Mouse (Mus musculus) thymus, postnatal 0 days (tissue): ENCODE results near the gene 0610040J01Rik. TPM values are rescaled to one million over a fixed set of nuclear protein-coding genes. Genes with fewer than 3 reads are reported as not detected.
A peak's percentile ranks its signal among the peaks of the same experiment; 100 is the strongest.
"Not testable (repeated sequence)": the region's sequence is repeated elsewhere in the genome, so short reads cannot be mapped to it uniquely, and the experiment has no call there.

Experiments used
- DNase-seq: peaks from one replicate; pipeline ENCODE4 v3.0.0-alpha.2; 2015; ENCODE audit warnings: low spot score
- polyA plus RNA-seq: library from polyadenylated mRNA; unstranded; fragments of >200 nt; fragmentation: Nextera tagmentation; extraction: Ambion mirVana; gene quantifications from 2 replicates; pipeline ENCODE4 v1.2.1, GENCODE M21; 2015

The 0610040J01Rik gene
- polyA plus RNA-seq, 1 experiment from 2014 or later, result 0.47 TPM

DNA sequence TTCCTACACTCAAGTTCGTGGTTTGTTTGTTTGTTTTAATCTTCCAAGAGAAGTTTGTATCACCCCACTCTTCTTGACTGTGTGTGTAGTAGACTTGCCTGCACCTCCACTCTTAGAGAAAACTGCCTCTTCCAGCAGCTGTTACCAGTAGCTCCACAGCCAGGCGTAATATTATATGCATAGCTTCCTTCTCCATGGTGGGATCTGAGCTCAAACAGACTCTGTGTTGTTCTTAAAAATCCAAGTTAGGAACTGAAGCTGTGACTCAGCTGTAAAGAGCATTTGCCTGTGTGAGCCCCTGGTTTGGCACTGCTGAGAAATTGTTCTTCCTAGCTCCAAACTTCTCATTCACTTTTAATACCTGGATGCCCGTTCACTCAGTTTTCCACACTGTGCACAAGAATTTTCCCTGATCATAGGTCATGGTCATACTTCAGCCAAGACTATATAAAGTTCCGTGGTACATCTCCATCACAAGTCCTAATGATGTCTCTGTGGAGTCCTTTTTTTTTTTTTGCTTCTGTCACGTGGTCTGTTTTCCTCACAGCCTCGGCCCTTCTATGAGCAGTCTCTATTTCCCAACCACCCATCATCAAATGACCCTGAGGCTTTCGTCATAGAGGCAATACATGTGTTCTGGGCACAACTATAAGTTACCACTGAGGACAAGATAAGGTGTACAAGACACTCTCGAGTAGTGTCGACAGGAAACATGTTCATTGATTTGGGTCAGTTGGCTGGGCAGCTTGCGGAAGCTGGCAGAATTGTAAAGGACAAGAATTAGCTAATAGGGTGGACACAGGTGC is 16.4 kb downstream of the 0610040J01Rik start:
- DNase-seq, result no peak

DNA sequence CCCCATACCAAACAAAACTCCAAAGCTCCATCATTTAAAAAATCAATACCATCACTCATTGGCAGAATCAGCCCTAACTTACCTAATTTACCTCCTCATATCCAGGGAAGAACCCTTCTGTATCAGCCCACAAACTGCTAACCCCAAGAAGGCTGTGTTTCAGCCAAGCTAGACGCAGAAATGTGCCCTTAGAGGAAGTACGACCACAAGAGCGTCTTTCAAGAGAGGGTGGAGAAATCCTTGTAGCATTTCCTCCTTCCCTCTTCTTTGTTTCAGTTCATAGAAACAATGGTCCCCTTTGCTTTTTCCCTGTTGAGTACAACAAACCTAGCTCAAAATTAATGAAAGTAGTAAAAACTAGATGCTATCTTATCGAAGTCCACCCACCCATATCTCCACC is 18.9 kb downstream of the 0610040J01Rik start:
- no peak for DNase-seq

DNA sequence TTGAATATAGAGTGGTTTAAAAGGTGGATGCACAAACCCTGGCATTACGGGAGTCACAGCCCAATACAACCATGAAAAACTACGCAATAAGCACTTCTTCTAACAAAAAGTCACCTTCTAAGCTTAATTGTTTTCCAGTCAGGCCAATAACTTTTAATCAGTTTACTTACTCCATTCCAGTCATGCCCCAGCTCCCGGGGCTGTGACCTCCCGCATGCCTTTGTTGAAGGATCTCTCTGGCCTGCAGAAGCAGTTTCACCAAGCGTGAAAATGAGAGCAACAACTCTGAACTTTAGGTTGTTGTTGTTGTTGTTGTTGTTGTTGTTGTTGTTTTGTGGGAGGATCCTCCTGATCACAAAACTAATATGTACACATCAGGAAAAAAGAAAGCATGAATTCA is 21.8 kb downstream of the 0610040J01Rik start:
- DNase-seq, result no peak

DNA sequence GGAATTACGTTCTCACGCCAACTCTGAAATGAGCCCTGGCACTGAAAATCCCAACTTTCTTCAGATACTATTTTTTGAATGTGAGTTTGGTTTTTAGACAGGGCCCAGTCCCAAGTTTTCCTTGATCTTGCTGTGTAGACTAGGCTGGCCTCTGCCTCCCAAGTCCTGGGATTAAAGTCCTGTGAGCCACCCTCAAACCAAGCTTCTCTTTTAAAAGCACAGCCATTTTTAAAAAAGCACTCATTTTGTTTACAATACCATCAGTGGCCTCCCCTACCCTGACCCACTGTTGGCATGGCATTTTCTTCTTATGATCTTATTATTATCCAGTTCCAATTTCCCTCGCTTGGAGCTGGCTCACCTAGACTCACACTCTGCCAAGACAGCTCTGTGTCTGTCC is 22.3 kb downstream of the 0610040J01Rik start:
- DNase-seq, result no peak

DNA sequence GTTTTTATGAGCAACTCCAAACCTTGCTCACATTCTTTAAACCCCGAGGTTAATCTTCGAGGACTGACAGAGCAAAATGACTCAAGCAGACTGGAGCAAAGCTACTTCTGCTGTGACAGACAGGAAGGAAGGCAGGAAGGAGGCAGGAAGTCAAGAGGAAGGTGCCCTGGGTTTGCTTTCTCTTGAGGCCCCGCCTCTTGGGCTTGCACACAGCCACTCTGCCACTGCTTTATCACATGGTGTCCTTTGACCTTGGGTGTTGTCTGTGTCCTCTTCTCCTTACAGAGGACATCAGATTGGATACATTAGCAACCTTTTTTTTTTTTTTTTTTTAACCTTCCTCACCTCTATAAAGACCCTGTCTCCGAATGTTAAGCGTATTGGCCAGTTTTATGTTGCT is 25.0 kb downstream of the 0610040J01Rik start:
- DNase-seq, result no peak

DNA sequence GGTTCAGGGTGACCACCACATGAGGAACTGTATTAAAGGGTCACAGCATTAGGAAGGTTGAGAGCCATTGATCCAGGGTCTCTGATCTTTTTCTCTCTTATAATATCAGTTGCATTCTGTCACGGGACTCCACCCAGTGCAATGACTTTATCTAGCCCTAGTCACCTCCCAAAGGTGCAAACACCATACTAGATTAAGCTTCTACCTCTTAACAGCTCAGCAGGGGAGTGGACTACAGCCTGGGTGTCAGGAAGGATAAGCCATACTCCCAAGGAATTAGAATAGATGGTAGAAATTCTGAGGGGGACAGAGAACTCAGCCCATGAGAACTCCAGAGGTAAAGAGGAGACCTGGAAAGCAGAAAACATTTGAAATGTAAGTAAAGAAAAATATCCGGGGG is 25.7 kb downstream of the 0610040J01Rik start:
- no peak for DNase-seq

DNA sequence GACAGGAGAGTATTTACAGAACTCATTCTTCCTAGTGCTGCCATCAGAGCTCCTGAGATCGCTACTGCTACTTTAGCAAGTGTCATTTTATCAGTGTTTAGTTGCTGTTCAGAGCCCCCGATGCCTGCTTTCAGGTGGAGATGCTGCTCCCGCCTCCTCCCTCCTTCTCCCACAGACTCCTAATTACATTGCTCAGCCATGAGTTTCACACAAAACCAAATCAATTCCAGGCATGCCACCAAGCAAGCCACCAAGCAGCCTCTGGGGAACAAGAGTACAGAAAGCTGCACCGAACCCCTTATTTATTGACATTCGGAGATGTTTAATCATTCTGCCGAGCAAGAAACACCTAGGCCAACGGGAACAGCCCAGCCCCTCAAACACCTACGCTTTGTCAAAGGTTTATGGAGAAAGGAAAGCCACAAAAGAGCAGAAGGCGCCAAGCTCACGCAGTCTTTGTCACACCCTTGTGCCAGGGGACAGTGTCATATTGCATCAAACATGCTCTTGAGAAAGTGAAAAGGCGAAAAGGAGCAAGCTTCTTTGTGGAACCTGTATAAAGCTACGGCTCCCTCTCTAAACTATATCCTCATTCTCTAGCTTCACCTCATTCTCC is 27.7 kb downstream of the 0610040J01Rik start:
- DNase-seq, result no peak

DNA sequence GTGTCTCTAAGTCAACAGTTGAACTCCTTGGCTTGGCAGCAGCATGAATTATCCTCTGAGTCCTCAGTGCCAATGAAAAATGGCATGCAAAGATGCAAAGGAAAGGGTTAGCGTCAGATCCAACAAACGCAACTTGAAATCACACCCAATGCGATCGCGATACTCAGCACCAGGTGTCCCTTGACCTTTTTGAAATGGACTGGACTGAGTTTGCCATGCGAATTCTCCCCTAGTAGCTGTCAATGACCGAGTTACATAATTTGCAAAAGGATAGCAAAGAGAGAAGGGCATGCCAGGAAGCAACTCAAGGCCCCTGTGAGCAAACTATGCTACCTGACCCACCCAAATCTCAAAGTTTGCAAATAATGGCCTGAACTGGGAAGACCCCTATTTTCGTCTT is 34.9 kb downstream of the 0610040J01Rik start:
- no peak for DNase-seq

DNA sequence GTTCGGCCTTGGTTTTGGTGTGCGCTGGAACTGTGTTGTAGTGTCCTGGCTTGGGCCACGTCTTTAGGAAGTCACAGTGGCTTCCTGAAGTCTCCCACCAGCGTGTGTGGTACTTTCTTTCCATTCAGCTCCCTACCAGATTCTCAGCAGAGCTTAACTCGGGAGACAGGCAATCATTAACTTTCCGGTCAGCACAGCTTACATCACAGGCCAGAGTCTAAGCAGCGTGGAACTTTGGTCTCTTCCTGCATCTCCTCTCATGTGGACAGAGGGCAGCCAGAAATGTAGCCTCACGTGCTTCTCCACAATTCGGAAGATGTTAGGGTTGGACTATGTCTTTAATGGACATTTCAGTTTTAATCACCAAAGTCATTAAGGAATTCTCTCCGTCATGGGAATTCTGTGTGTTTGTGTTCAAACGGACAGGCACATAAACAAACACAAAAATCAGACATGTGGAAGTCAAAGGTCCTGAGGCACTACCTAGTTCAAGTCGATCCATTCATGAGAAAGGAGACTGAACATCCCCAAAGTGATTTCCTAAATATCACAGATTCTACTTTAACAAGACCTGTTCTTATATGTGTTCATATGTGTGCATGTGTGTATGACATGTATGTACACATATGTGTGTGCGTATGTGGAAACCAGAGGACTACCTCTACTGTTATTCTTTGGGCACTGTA is 35.5 kb downstream of the 0610040J01Rik start:
- DNase-seq, result no peak

DNA sequence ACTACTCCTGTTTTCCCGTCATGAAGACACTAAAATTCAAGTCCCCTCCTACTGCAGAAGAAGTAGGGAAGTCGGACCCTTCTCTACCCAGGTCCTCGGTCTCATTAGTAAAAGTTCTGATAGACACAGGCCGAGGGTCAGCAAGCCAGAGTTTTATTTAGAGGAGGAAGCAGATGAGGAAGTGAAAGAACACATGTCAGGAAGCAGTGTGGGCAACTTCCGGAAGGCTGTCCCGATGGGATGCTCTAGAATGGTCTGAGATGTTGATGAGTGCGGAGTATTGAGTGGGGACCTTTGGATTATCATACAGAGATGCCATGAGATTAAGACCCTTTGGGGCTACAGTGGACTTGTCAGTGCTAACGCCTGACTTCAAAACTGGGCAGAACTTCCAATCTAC is 46.7 kb downstream of the 0610040J01Rik start:
- no peak for DNase-seq

DNA sequence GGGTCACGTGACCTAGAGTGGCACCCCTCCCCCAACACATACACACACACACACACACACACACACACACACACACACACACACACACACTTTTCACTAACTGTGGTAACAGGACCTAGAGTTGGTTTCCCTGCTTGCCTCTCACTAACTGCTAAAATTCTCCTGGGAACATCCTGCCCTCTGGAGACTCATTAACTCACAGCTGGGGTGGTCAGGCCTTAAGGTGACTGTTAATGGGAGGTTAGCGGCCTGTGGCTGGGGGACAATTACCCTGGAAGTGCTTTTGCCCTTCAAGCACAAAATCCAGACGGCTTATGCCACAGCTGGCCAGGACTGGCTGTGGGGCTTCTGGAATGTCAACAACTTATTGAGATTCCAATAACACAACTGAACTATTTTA is 55.3 kb downstream of the 0610040J01Rik start:
- DNase-seq, result no peak

DNA sequence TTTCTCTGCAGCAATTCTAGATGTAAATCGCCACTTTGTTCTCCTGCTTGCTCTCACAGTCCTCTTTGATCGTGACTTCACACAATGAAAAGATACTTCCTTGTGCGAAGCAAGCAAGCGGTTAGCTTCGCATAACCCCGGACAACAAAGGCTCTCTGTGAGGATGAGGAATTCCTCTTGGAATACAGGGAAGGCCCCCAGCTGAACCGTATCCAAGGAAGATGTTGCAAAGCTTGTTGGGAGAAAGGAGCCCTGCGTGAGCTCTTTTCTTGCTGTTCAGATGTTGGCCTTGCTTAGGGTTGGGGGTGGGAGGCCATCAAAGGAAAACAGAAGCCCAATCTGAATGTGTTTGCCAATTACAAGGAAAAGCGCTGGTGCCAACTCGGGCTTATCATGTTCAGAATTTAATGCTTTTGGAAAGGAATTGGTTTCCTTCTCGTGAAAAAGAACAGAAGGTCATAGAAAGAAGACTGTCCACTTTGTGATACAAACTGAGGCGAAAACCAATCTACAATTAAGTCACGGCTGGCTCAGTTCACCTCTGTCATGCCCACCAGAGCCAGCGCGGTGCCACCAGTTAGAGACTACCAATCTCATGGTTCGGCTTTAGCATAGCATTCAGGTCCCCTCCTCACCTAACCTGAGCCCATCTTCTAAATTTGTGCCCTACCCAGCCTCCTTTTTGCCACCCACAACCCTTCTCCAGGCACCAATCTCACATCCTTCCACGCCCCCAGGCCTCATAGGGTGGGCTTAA is 60.2 kb downstream of the 0610040J01Rik start:
- no peak for DNase-seq

DNA sequence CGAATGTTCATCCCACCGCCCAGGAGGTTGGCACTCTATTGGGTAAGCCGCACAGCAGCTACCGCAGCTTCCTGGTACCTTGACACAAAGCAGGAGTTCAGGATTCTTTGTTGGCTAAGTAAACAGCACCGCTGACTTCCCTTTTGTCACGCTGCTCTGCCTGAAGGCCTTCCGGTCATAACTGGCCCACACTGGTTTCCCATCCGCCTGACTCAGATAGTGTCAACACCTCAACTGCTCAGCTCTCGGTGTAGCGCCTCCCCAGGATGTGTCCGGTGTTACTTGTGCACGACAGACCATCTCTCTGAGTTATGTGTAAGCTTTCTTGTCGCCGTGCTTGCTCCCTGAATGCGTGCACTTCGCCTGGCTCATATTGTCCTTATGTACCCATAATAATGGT is 62.7 kb downstream of the 0610040J01Rik start:
- DNase-seq, result no peak

DNA sequence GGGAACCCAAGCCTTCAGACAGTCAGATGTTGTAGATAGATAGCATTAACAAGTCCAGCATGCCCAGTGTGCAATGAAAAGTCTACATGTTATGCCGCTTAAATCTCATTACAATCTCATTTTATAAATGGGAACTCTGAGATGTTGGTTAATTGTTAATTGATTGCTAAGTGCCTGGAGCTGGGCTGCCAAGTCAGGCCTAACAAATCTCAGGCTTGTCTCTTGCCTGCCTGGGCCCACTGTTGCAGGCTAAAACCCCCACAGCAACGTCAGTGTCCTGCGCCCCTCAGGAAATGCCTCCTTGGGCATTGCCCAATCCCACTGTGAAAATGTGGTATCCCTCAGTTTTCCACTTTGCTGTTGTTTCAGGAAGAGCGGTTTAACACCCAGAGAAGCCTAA is 63.9 kb downstream of the 0610040J01Rik start:
- DNase-seq, result no peak

DNA sequence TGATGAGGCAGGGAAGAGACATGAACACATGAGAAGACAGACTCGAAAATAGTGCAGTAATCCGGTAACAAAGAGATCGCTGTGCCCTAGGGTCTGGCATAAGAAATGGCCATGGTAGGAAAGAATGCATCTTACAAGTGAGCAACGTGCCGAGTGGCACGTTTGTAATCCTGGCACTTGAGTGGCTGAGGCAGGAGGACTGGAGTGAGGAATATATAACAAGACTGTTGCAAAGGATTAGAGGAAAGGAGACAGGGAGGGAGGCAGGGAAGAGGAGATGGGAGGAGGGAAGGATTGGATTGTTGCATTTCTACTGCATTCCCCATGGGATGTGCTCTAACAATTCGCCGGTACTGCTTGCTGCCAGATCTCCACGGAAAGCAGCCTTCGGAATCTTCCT is 66.9 kb downstream of the 0610040J01Rik start:
- DNase-seq, result no peak

DNA sequence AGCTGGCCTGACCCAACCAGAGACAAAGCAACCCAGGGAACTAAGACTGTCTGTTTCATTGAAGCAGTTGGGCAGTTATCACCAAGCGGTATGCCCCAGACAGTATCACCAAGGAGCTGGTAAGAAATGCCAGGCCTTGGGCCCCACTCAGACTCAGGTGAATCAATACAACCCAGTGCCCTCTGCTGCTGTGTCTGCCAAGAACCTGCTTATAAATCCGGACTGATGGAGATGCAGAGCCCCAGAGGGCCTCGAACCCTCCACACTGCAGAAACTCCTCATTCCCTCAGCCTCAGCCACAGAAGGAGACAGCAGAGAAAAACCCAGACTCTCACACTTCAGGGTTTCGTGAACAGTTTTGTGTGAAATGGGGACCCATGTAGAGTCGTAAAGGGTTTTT is 74.1 kb downstream of the 0610040J01Rik start:
- no peak for DNase-seq

DNA sequence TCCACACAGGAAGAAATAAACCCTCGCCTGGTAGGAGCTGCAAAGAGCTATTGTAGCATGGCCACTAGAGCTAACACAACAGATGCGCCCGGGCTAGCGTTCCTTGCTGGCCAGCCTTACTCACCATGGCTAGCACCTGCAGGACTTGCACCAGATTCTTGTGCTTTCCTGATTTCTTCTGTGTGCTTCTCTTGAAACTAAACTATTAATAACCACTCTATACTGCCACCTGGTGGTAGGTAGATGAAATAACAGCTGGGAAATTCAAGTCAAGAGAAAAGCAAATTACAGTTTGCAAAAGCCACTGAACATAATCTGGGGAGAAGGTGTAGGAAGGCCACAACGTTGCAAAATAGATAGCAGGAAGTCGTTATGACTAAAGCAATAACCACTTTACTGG is 74.5 kb downstream of the 0610040J01Rik start:
- peak; percentile 51 for DNase-seq

DNA sequence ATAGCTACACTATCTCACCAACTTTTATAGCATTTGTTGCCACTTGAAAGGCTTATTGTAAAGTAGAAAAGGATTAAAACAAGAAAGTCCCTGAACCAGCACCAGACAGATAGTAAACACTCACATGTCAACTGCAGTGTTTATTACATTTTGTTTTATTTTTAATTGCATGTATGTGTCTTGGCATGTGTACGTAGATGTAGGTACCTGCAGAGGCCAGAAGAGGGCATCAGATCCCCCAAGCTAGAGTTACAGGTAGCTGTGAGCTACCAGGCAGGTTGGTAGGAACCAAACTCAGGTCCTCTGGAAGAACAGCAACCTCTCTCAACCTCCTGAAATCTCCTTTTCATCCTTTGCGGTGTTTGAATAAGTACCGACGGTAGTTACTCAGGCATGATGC is 74.9 kb downstream of the 0610040J01Rik start:
- DNase-seq, result no peak

DNA sequence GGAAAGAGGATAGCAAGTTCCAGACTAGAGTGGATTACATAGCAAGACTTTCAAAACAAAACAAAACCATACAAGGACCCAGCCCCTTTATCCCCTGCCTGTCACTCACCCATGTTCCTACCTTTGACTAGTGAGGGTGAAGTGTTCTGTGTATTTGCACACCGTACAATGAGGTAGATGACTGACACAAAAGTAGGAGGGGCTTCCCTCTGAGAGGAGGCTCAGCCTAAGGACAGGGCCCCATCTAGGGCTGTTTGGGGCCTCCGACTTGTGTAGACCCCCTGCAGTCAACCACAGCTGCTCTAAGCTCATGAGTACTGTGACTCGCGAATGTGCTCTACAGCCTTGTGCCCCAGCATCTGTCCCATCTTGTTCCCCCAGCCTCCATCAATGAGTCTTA is 79.1 kb downstream of the 0610040J01Rik start:
- no peak for DNase-seq

DNA sequence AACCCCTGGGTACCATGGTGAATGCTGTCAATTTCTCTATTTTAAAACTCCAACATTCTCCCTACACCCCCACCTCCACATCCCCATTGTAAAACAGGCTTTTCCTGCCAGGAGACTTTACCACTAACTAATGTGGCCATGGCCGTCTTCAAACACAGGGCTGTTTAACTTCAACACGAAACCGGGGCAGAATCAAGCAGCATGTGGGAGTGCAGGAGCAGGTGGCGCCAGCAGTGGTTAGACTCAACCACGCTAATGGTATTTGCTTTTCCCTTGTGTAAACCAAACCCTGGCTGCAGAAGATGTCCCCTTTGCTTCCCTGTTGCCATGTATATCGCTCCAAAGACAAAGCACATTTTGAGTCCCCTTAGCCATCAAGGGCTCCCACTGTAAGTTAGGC is 79.7 kb downstream of the 0610040J01Rik start:
- DNase-seq, result no peak

DNA sequence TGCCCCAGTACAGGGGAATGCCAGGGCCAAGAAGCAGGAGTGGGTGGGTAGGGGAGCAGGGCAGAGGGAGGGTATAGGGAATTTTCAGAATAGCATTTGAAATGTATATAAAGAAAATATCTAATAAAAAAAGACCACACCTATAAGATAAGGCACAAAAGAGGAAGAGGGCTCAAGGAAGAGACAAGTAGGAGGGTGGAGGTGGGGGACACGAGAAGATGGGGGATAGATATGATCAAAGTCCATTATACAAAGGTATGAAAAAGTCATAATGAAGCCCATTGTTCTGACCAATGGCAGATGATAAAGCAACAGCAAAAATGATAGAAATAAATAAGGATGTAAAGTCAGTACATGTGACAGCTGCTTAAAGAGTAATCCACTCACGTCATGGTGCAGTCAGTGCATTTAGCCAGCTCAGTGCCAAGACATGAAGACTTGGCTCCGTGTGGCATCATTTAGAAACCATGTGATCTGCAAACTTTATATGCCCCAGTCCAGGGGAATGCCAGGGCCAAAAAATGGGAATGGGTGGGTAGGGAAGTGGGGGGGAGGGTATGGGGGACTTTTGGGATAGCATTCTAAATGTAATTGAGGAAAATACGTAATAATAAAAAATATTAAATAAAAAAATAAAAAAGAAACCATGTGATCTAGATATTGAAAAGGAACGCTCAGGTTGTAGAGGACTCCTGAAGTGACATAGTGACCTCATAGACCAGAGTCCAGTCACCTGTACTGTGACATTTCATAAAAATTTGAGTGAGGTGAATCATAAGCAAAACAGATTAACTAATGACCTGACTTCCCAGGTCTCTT is 85.0 kb downstream of the 0610040J01Rik start:
- not testable (repeated sequence) for DNase-seq
